Mouse (Mus musculus): ENCODE measurements around the gene Slc4a11.

GRCm38 (mm10) chr2:130689011-130689410 lies 8.3 kb downstream of the Slc4a11 start:
- TF ChIP-seq CTCF (IDR thresholded peaks at IDR 0.05; ENCODE audit: borderline replicate concordance, extremely low read depth, insufficient read depth, insufficient read length) (no peak), POLR2A (IDR thresholded peaks at IDR 0.05; ENCODE audit: borderline replicate concordance, extremely low read depth, insufficient read depth, insufficient read length, poor library complexity, severe bottlenecking) (no peak)

All from brain, embryonic 14.5 days (tissue).